Mouse (Mus musculus): ENCODE measurements at regions not wholly inside any gene's neighbourhood (a gene's known extent, or its start where the extent isn't known, plus 50 kb on each side); places are given as distances from the start of the nearest gene placed in this dataset.

DNA sequence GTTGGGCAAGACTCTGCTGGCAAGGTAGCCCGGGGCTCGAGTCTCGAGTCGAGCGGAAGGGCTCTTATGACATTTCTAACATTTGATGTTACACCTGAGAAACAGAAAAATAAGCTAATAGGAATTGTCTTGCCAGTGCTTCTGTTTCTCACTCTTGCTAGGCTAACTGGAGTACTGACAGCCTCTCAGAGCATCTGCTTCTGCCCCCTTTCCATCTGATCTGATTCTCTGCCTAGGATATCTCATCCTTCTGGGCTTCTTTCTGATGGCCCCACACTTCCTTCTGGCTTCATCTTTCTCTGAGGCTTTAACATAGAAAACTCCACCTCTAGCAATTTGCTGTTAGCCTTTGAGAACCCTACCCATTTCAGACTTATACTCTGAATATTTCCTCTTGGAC, 95.0 kb upstream of the Arhgef9 start:
- no peak overlapping the region for H3K4me2 ChIP-seq (ENCODE audit: low read depth, low read length, poor library complexity, severe bottlenecking)
- H3K36me3 ChIP-seq (ENCODE audit: insufficient read depth, low read length), result no peaks in the 10 kb centered on the region
- ATAC-seq (ENCODE audit: low FRiP score) (no peak), DNase-seq (ENCODE audit: low spot score) (no peak)
- no peaks in the 10 kb centered on the region for H3K4me1 ChIP-seq (ENCODE audit: insufficient read depth, low read length)
- no peak overlapping the region for H3K27ac ChIP-seq (ENCODE audit: low read depth, low read length)
- no peak for TF ChIP-seq CTCF (IDR thresholded peaks at IDR 0.05)
- WGBS, result 96% methylated on average over 5 of the region's 5 CpGs
- H3K9me3 ChIP-seq (ENCODE audit: low read length), result no peaks in the 10 kb centered on the region
- no peaks in the 10 kb centered on the region for H3K27me3 ChIP-seq (ENCODE audit: insufficient read depth, low read length)
- no peak overlapping the region for H3K9ac ChIP-seq (replicated peaks; ENCODE audit: low read length, poor library complexity, severe bottlenecking)
- H3K4me3 ChIP-seq (ENCODE audit: low read depth, low read length), result no peak overlapping the region

DNA sequence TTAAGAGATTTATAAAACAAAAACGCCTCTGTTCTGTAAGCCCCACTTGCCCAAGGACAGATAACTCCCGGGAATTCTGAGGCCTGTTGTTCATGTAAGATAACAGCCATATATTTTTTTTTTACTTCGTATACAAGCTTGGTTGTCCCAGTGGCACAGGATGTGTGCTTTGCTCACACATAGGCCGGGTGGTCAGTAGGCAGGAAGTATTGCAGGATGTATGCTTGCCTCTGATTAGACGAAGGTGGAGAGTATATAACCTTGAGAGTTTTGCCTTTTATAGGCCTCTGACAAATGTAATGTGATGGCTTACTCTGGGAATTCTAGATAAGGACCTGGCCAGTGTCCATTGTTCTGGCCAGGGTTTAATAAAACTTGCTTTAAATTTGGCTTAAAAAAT, 85.4 kb upstream of the Arhgef9 start:
- Histone ChIP-seq H3K36me3 (ENCODE audit: insufficient read depth, low read length) (no peaks in the 10 kb centered on the region), H3K27ac (ENCODE audit: low read depth, low read length) (no peak overlapping the region), H3K9me3 (ENCODE audit: low read length) (no peaks in the 10 kb centered on the region), H3K9ac (replicated peaks; ENCODE audit: low read length, poor library complexity, severe bottlenecking) (no peak overlapping the region), H3K4me2 (ENCODE audit: low read depth, low read length, poor library complexity, severe bottlenecking) (no peak overlapping the region), H3K27me3 (ENCODE audit: insufficient read depth, low read length) (no peaks in the 10 kb centered on the region), H3K4me1 (ENCODE audit: insufficient read depth, low read length) (no peaks in the 10 kb centered on the region), H3K4me3 (ENCODE audit: low read depth, low read length) (no peak overlapping the region)
- TF ChIP-seq CTCF (IDR thresholded peaks at IDR 0.05), result no peak
- ATAC-seq (ENCODE audit: low FRiP score), result no peak
- WGBS, result 71% methylated on average over 5 of the region's 5 CpGs
- DNase-seq (ENCODE audit: low spot score), result no peak

GRCm38 (mm10) chrX:95253517-95253916, 56.9 kb upstream of the Arhgef9 start:
- no peak for ATAC-seq (ENCODE audit: low FRiP score)
- TF ChIP-seq CTCF (IDR thresholded peaks at IDR 0.05), result peak; percentile 51
- no peaks in the 10 kb centered on the region for H3K4me1 ChIP-seq (ENCODE audit: insufficient read depth, low read length)

More at GRCm38 (mm10) chrX:95253517-95253916, 56.9 kb upstream of the Arhgef9 start:
- peak; percentile 0 for DNase-seq (ENCODE audit: low spot score)
- Histone ChIP-seq H3K4me2 (ENCODE audit: low read depth, low read length, poor library complexity, severe bottlenecking) (no peak overlapping the region), H3K36me3 (ENCODE audit: insufficient read depth, low read length) (no peaks in the 10 kb centered on the region), H3K4me3 (ENCODE audit: low read depth, low read length) (no peak overlapping the region), H3K9me3 (ENCODE audit: low read length) (no peaks in the 10 kb centered on the region), H3K27ac (ENCODE audit: low read depth, low read length) (no peak overlapping the region), H3K27me3 (ENCODE audit: insufficient read depth, low read length) (no peaks in the 10 kb centered on the region), H3K9ac (replicated peaks; ENCODE audit: low read length, poor library complexity, severe bottlenecking) (no peak overlapping the region)
- WGBS, result 37% methylated on average over 13 of the region's 13 CpGs
